Mouse (Mus musculus) spleen, adult 18-20 months (tissue): ENCODE data around the gene Dag1.

ENCODE experiments used
- DNase-seq, 2 experiments: peaks; one replicate each; pipeline ENCODE4 v3.0.0; 2022; ENCODE audit warnings: mixed read lengths in 2 of 2

The Dag1 gene

DNA sequence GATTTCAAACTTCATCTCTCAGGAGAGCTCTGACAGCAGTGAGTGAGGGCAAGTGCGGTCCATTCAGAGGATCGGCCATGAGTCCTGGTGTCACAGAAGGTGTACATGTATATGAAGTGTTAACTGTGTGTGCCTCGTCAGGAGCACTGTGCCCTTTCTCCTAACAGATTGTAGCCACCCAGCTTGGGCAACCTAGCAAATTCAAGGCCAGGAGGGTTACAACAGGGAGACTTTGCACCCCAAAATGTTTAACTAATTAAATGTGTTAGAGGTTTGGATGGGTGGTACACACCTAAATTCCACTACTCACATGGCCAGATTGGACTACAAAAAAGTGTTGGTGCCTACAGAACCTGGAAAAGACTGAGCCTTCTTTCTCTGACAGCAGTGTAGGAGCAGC is 42.2 kb downstream of the Dag1 start:
- no peak for DNase-seq

DNA sequence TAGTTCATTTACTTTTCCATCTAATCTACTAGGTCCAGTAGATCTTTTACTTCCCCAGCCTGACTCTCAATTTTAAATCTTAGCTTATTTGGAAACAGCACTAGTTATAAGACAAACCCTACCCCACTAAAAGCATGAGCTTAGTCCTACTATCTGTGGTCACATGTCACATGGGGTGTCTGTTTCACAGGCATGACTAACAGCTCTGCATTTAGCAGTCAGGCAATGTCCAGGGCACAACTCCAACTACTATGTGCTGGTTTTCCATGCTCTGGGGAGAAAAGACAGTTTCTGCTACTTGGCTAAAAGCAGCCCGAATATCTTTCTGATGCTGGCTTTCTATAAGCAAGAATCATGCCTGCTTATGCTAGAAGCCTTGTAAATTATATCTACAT is 43.4 kb downstream of the Dag1 start:
- DNase-seq = no peak

DNA sequence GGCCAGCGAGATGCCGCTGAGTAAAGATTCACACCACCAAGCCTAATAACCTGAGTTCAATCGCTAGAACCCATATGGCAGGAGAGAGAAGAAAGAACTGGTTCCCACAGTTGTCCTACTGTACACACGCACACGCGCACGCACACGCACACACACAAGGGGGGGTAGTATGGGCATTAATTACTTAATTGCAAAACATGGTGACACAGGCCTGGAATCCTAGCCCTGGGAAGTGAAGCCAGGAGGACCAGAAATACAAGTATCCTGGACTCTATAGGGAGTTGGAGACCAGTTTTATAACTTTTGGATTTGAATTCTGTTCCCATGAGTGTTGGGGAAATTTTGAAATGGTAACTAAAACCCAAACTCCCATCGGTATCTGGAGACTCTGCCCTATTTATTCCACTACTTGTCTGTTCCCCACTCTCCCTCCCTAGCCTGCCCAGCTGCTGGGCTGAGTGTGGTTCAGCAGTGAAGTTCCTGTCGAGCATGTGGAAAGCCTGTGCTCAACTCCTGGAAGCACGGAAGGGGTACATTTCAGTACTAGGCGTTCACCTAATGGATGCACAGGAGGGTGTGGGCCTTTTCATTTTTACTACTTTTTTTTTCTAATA is 43.9 kb downstream of the Dag1 start:
- no peak for DNase-seq

DNA sequence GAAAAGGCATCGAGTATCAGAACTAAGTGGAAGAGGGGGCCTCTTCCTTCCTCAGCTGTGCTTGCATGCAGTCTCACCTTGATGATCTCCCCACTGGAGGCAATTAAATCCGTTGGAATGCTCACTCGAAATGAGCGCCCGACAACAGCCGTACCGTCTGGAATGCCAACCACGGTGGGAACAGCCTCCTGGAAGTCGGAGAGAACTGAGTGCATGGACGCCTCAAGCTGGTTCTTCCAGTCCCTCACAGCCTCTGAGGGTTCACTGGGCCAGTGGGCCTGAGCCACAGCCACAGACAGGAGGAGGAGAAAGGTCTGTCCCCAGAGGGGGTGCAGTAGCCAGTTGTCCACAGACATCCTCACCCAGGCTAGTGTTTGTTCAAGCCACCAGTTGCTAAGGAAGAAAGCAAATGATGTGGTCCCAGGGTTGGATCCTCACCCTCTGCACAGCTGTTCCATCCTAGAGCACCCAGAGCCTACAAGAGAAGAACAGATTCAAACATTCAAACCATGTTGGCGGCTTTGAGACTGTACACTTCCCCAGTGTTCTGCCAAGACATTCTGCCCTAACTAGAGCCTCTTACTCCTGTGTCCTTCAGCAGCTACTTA is 45.7 kb downstream of the Dag1 start:
- DNase-seq = no peak

DNA sequence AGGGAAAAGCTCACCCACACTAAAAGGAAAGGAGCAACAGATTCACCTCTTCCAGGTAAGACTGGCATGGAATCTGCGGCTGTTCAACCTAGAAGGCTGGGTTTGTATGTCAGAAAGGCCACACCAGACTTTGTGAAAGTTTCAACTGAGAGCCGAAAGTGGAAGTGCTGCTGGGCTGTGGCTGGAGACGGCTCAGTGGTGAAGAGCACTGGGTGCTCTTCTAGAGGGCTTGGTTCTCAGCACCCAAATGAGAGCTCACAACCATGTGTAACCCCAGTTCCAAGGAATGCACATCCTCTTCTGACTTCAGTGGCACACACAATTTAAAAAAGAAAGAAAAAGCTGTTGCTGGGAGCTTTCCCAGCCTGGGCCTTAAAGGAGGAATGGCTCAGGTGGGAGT is 46.4 kb downstream of the Dag1 start:
- peak in 1 of 2 experiments; percentile 21 for DNase-seq

DNA sequence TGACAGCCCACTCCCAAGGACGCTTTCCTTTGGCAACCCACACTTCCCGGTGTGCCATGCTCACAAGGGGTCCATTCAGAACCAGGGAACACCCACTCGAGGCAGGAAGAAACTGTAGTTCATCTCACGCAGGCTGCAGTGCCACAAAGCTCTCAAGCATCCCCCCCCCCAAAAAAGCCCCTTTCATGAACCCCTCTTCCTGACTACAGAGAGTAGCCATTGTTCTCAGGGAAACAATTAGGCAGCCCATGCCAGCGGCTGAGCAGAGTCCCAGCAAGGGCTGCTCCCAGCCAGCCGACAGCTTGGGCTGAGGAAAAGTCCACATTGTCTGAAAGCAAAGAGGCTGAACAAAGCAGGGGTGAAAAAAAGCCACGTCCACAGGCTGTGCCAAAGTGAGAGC is 50.7 kb downstream of the Dag1 start:
- DNase-seq = no peak

DNA sequence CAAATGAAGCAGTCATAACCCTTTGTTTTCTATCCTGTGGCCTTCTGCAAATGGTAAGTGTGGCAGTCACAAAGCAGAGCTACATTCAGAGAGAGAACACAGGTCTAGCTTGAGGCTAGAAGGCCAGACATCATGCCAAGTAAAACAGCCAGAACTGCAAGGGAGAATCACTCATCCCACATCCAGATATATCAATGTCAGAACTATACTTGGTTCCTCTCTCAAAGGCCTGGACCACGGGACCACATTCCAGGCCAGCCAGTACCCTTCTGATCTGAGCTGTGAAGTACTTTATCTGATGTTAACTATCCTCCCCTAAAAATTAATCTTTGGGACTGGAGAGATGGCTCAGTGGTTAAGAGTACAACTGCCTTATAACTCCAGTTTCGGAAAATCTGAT is 51.3 kb downstream of the Dag1 start:
- DNase-seq = no peak

DNA sequence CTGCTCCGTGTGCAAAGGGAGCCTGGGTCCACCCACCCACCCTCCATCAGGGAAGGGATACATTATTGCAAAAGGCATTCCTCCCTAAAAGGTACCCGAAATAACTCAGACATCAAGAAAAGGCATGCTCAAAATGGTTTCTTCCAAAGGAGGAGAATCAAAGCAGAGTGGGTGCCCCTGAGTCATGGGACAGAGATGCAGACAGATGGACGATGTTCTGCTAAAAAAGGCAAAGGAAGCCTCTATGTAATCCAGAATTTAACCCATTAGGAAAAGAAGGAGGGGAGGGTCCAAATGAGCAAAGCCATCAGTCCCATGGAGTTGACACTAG is 58.2 kb downstream of the Dag1 start:
- DNase-seq = no peak

DNA sequence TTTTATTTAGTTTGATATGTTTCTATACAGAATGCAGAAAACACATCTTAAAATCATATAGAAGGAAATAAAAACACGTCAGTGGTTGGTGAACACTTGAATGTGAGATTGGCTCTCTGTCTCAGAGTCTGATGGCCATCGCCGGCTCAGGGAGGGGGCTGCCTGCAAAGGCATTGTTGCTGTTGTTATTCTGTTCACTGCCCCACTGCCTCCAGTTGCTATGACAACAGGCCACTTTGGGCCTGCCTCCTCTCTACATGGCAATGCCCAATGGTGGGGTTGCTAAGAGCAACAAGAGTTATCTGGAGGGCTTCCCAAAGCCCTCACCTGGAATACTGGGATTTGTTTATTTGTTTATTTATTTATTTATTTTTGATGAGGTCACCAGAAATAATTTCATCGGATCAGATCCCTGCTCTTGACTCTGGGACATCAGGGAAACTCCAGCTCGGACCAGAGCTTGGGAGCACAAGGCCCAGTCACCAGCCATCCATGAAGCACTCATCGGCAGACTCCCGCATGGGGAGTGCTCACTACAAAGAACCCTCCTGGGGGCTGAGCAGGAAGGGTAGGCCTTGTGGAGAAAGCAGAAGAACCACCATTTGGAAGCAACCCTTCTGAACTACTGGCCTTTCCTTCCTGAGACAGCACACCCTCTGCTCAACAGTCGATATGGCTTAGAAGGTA is 58.7 kb downstream of the Dag1 start:
- no peak for DNase-seq

DNA sequence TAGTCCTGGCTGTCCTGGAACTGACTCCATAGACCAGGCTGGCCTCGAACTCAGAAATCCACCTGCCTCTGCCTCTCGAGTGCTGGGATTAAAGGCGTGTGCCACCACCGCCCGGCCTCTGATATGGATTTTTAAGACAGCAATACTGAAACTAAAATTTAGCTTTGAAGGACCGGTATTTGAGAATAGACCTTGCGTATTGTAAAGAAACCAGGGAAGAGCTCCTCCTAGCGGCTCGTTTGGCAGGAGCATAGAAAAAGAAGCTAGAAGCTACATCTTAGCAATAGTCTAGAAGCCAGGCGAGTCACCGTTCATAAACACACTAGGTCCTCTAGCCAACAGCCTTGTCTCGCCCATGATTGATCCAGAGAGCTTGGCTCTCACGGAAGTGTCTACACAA is 60.7 kb downstream of the Dag1 start:
- peak; percentile 42 to 79 for DNase-seq

DNA sequence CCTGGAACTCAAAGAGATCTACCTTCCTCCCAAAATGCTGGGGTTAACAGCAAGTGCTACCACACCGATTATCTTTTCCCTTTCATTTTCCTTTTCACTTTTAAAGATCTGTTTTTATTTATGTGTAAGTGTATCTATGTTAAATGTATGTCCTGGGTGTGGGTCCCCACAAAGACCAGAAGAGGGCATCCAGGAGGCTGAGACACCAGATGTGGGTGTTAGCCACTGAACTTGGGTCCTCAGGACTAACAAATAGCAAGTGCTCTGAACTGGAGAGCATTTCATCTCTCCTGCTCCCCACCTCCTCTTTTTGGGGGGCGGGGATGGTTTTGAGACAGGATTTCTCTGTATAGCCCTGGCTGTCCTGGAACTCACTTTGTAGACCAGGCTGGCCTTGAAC is 61.6 kb downstream of the Dag1 start:
- DNase-seq = no peak

DNA sequence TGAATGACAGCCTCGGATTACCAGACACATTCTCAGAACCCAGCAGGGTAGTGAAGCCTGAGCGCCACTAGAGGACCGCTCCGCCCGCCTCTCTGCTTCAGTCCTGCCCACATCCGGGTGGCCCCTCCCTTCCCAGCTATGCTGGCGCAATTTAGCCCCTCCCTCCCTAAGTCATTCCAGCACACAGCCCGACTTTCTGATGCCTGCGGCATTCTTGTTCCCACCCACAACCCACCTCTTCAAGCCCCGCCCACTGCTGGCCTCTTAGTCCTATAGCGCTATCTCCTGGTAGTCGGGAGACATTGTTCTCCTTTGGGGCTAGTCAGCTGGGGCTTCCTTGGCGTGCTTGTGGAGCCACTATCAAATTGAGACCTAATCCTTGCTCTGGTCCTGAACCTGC is 62.6 kb downstream of the Dag1 start:
- DNase-seq = peak; percentile 86 to 87

DNA sequence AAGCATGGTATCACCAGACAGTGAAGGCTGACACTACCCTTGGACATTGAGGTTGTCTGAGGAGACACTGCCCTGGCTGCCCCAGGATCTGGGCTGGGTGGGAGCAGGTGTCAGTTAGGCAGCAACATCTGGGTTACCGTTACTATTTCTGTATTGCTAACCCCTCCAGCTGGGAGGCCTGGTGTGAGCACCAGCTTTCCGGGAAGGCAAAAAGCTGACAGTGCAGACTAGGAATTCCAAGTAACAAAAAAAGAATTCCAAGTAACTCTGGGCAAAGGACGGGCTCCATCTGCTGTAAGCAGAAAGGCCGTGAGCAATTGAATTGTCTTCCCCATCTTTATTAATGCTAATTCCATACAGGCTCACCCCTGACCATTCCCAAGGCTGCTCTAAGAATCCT is 65.1 kb downstream of the Dag1 start:
- no peak for DNase-seq

DNA sequence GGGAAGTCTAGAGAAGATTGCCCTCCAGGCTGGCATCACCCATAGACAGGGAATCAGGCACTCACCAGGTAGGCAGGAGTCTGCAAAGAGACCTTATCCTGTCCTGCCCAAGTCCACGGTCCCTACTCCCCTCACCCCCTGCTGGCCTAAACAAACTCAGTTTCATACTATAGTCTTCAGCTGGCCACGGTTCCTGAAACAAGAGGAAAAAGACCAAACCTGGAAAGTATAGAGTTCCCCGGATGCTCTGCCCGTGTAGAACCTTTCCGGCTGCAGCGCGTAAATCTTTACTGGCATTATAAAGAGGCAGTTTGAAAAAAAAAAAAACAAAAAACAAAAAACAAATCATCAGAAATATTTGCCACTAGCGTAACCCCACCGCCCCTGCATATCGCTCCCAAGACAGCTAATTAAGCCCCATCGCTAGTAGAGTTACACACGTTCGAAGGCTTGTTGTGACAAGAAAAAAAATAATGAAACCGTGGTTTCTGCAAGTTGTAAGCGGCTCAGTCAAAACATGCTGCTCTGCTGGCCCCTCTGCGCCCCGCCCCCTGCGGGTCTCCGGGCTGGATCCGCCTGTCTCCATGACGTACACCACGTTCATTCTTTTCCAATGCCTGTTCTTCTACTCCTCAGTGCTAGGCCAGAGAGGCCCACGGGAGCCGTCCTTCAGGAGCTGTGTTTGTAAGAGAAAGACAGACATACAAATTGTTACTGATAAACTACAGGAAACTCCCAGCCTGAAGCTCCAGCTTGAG is 66.7 kb downstream of the Dag1 start:
- no peak for DNase-seq

DNA sequence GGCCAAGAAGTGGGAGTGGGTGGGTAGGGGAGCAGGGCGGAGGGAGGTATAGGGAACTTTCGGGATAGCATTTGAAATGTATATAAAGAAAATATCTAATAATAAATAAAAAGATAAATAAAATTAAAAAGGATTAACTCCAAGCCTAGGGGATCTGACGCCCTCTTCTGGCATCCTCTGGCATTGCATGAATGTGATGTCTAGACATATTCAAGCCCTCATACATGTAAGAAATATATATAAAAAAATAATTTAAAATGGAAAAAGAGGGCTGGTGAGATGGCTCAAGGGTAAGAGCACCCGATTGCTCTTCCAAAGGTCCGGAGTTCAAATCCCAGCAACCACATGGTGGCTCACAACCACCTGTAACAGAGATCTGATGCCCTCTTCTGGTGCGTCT is 67.5 kb downstream of the Dag1 start:
- DNase-seq = peak in 1 of 2 experiments; percentile 28

DNA sequence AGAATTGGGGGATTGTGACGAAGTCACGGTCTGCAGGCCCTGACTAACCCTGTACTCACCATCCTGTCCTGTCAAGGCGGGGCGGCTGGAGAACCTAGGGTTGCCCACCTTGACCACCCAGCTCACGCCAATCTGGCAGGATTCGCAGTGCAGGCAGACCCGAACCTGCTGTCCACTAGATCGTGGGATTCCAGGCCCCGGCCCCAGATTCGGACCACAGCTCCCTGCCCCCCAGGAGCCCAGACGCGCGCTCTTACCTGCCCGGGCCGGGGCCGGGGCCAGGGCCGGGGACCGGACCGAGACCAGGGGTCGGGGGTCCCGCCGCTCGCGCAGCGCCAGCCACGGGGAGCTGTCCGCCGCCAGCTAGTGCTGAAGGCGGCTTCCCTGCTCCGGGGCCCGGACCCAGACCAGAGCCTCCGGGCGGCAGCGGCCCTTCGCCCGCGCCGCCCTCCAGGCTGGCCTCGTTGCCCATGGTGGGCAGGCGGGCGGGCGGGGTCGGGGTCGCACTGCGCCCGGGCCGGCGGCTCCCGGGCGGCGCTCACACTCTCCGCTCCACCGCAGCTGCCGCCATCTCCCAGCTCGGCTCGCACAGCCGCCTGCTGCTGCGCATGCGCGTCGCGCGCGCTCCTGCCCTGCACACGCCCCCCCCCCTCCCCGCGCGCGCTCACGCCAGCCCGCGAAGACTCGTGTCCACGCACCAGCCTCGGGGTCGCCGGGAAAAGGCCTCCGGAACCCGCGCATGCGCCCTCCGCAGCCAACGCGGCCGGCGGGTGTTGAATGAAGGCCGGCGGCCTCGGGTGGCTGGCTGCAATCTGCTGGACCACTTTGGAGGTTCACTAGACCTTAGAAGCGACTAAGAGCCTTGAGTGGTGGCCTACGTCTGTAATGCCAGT is 73.7 kb downstream of the Dag1 start, which contains the start of gene Bsn:
Gene Bsn, minus strand, starts transcription at position 598 of the 893 bp plus-strand sequence.
- peak in 1 of 2 experiments; percentile 40 for DNase-seq

DNA sequence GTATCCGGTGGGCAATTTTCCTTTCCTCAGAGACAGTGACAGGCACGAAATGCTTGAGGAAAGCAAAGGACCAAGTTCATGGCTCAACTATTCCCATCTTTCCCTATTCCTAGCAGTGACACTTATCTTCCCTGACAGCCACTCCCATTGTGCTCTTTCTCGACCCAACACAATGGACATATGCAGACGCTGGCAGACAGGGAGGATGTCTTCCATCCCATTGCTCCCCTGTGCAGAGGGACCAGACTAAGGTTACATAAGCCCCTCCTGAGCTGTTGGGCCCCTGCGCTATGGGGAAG is 74.3 kb downstream of the Dag1 start:
- DNase-seq = no peak

DNA sequence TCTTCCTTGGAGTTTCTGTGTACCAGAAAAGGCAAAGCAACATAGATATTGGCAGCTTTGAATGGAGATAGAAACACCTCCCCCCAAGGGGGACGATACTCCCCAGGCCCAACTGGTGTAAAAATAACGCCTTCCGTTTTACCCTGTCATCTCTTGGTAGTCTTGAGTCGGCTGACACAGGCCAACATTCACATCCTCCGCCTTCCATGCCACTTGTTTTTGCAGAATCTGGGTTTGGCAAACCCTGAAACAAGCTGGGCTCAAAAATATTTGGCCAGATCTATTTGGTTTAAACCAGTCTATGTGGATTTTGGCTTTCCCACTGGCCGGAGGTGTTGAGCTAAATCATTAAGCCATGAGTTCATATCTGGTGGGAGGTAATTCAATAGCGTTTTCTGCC is 74.7 kb downstream of the Dag1 start:
- no peak for DNase-seq

DNA sequence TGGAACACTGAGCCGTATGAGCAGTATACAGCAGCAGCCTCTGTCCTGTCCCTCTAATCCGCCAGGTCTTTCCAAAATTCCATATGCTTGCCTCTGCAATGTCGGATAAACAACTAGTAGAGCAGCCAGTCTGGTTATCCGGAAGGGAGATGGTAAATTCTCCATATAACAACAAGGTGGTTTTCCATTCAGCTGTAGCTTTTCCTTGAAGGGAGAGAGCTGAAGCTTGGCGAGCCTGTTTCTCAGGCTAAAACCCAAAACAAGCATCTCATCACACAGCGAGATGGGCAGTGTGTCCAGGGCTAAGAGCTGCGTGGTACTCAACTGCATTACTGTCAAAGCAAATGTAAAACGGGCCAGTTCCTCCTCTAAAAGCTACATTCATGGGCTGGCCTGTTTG is 75.2 kb downstream of the Dag1 start:
- DNase-seq = no peak

DNA sequence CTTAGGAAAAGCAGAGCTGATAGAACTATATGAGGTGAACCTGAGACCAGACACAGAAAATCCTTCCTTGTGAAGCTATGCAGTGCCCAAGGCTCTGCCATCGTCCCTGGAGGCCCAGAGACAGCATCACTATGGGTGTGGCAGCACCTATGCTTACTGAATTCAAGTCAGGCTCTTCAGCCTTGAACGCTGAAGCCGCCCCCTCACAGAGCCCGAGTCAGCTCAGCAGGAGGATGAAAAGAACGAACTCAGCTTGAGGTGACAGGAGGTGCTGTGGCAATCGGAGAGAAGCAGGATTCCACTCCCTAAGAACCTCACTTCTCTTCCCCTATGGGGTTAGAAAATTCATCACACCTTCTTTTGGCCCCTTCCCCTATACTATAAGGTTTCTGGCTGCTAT is 76.1 kb downstream of the Dag1 start:
- DNase-seq = no peak

DNA sequence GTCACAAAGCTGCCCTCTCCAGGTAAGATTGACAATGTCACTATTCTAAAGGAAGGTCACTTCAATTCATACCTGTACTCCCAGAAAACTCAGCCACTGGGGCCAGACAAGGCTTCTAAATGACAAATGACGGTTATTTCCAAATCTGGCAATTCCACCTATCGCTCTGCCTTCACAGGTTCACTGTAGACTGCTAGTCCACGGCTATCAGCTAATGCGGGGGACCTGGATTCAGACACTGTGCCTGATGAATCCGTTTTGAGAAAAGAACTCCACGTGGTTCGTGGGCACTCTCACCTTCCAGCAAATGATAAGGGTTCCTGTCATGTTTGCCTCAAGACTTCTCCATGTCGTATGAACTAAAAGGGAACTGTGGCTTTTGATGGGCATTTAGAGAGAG is 78.0 kb downstream of the Dag1 start:
- no peak for DNase-seq

DNA sequence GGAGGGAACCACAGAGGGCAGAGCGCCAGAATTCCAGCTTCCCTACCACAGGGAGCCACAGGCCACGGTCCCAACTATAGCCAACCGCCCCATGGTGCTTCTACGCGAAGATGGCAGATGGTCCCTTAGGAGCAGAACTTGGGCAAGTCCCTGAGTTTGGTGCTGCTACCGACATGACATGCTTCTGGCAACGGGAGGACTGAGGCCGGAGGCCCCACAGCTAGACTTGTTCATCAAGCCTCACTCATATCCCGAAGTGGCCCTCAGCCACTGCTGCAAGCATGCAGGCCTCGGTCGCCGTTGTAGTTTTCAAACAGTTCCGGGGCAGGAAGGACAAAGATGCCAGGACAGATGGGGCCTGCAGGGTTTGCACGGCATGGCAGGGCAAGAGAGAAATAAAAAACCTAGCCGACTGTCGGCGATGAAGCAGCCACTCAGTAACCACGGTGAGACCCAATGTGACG is 80.2 kb downstream of the Dag1 start:
- no peak for DNase-seq
